Mouse (Mus musculus): ENCODE results near the gene Tmem106a. TPM values are rescaled to one million over a fixed set of nuclear protein-coding genes. Genes with fewer than 3 reads are reported as not detected.

Gene Tmem106a
- polyA plus RNA-seq, 1 experiment, result 171 TPM

Other genes starting within 250 kb of the Tmem106a start
- 8.8 and 9.7 TPM in 2 replicates for gene G6pc, start 214.7 kb upstream of the Tmem106a start, polyA plus RNA-seq (2012; rRNA removed)
- gene Aarsd1, start 164.6 kb upstream of the Tmem106a start, polyA plus RNA-seq (2012; rRNA removed), result 8.5 and 10.8 TPM in 2 replicates
- 0.11 TPM in 1 of 2 replicates, not detected in the other for gene Gm27029, start 157.4 kb upstream of the Tmem106a start, polyA plus RNA-seq (2012; rRNA removed)
- gene Rundc1, start 157.2 kb upstream of the Tmem106a start, polyA plus RNA-seq (2012; rRNA removed), result 15.4 and 23.7 TPM in 2 replicates
- gene Ptges3l, start 156.9 kb upstream of the Tmem106a start, polyA plus RNA-seq (2012; rRNA removed), result 0.51 and 0.89 TPM in 2 replicates
- 178 and 244 TPM in 2 replicates for gene Rpl27, start 139.9 kb upstream of the Tmem106a start, polyA plus RNA-seq (2012; rRNA removed)
- gene Ifi35, start 133.8 kb upstream of the Tmem106a start, polyA plus RNA-seq (2012; rRNA removed), result 44.3 and 123 TPM in 2 replicates
- gene Rnd2, start 117.2 kb upstream of the Tmem106a start, polyA plus RNA-seq (2012; rRNA removed), result 18.5 and 28.1 TPM in 2 replicates
- 92.5 and 272 TPM in 2 replicates for gene Vat1, start 116.0 kb upstream of the Tmem106a start, polyA plus RNA-seq (2012; rRNA removed)
- 0.24 and 1.0 TPM in 2 replicates for gene Brca1, start 30.3 kb upstream of the Tmem106a start, polyA plus RNA-seq (2012; rRNA removed)
- 47.4 and 116 TPM in 2 replicates for gene Nbr1, start 30.1 kb upstream of the Tmem106a start, polyA plus RNA-seq (2012; rRNA removed)
- not detected in 2 replicates for gene Gm11634, start 17.0 kb downstream of the Tmem106a start, polyA plus RNA-seq (2012; rRNA removed)
- gene Rdm1, start 45.0 kb downstream of the Tmem106a start, polyA plus RNA-seq (2012; rRNA removed), result 6.3 and 12.4 TPM in 2 replicates
- 7.6 and 27.9 TPM in 2 replicates for gene Arl4d, start 83.3 kb downstream of the Tmem106a start, polyA plus RNA-seq (2012; rRNA removed)
- gene Dhx8, start 150.7 kb downstream of the Tmem106a start, polyA plus RNA-seq (2012; rRNA removed), result 4.6 and 8.0 TPM in 2 replicates
- gene Etv4, start 203.1 kb downstream of the Tmem106a start, polyA plus RNA-seq (2012; rRNA removed), result 0.95 and 2.3 TPM in 2 replicates

All from small intestine, adult 2 months (tissue).